Mouse (Mus musculus): ENCODE results near the gene Rgs9bp. TPM values are rescaled to one million over a fixed set of nuclear protein-coding genes. Genes with fewer than 3 reads are reported as not detected.
"Not testable (repeated sequence)": the region's sequence is repeated elsewhere in the genome, so short reads cannot be mapped to it uniquely, and the experiment has no call there.

Gene Rgs9bp
- polyA plus RNA-seq, 1 experiment: 0.03 TPM

GRCm38 (mm10) chr7:35545881-35546280 lies 39.5 kb downstream of the Rgs9bp start:
- TF ChIP-seq FLI1 (IDR thresholded peaks at IDR 0.05; ENCODE audit: low read length): no peak
- no peak for TF ChIP-seq GATA1 (IDR thresholded peaks at IDR 0.05; ENCODE audit: borderline replicate concordance, low read length)
- H3K4me1 ChIP-seq: 0 out of 2 replicates have a peak, but pooled peaks cover 3% of the 10 kb centered on the region
- no peaks in the 10 kb centered on the region for H3K9me3 ChIP-seq
- H3K36me3 ChIP-seq (replicated peaks; ENCODE audit: low read length): peaks cover 43% of the 10 kb centered on the region
- no peak overlapping the region for H3K4me3 ChIP-seq (replicated peaks)
- H3K27me3 ChIP-seq (replicated peaks): no peaks in the 10 kb centered on the region

GRCm38 (mm10) chr7:35537562-35537961 lies 47.8 kb downstream of the Rgs9bp start, which contains the start of gene Tdrd12:
TSS of gene Tdrd12 (minus strand) at chr7:35537745.
- Histone ChIP-seq H3K4me3 (replicated peaks) (no peak within 1 kb of the TSS), H3K9me3 (no peaks in the 10 kb centered on the region), H3K36me3 (replicated peaks; ENCODE audit: low read length) (no peaks in the 10 kb centered on the region), H3K4me1 (peaks cover 21% of the 10 kb centered on the region), H3K27me3 (replicated peaks) (peaks cover 6% of the 10 kb centered on the region)
- TF ChIP-seq GATA1 (IDR thresholded peaks at IDR 0.05; ENCODE audit: borderline replicate concordance, low read length) (no peak), FLI1 (IDR thresholded peaks at IDR 0.05; ENCODE audit: low read length) (no peak)

- peaks cover 6% of the 10 kb centered on the region for H3K27me3 ChIP-seq (replicated peaks)
- peaks cover 27% of the 10 kb centered on the region for H3K4me1 ChIP-seq
- TF ChIP-seq GATA1 (IDR thresholded peaks at IDR 0.05; ENCODE audit: borderline replicate concordance, low read length): no peak
- no peak for TF ChIP-seq FLI1 (IDR thresholded peaks at IDR 0.05; ENCODE audit: low read length)
- H3K4me3 ChIP-seq (replicated peaks): peak overlapping the region; percentile 3
- H3K9me3 ChIP-seq: 0 out of 2 replicates have a peak, but pooled peaks cover 3% of the 10 kb centered on the region
- H3K36me3 ChIP-seq (replicated peaks; ENCODE audit: low read length): no peaks in the 10 kb centered on the region
These were observed 49.5 kb downstream of the Rgs9bp start for GRCm38 (mm10) chr7:35535750-35536512.

- peaks cover 24% of the 10 kb centered on the region for H3K4me1 ChIP-seq
- H3K9me3 ChIP-seq; H3K4me3 ChIP-seq (replicated peaks); H3K36me3 ChIP-seq (replicated peaks; ENCODE audit: low read length); H3K27me3 ChIP-seq (replicated peaks): not testable (repeated sequence)
These were observed 54.8 kb downstream of the Rgs9bp start for GRCm38 (mm10) chr7:35530544-35530943.

- H3K36me3 ChIP-seq (replicated peaks; ENCODE audit: low read length): no peaks in the 10 kb centered on the region
- TF ChIP-seq FLI1 (IDR thresholded peaks at IDR 0.05; ENCODE audit: low read length): no peak
- no peak for TF ChIP-seq GATA1 (IDR thresholded peaks at IDR 0.05; ENCODE audit: borderline replicate concordance, low read length)
- no peak overlapping the region for H3K4me3 ChIP-seq (replicated peaks)
- peaks cover 19% of the 10 kb centered on the region for H3K4me1 ChIP-seq
- no peaks in the 10 kb centered on the region for H3K27me3 ChIP-seq (replicated peaks)
- 0 out of 2 replicates have a peak, but pooled peaks cover 3% of the 10 kb centered on the region for H3K9me3 ChIP-seq
These were observed 55.4 kb downstream of the Rgs9bp start for GRCm38 (mm10) chr7:35530026-35530425.

Other genes starting within 250 kb of the Rgs9bp start
- 1.5 and 11.0 TPM in 2 replicates for gene Faap24, start 188.7 kb downstream of the Rgs9bp start, polyA plus RNA-seq (2012; ENCODE audit: insufficient read depth, low replicate concordance)
- gene Cep89, start 188.5 kb downstream of the Rgs9bp start, polyA plus RNA-seq (2012; ENCODE audit: insufficient read depth, low replicate concordance): 3.8 and 7.6 TPM in 2 replicates
- not detected in 2 replicates for gene Slc7a9, start 136.8 kb downstream of the Rgs9bp start, polyA plus RNA-seq (2012; ENCODE audit: insufficient read depth, low replicate concordance)
- 0.12 TPM in 1 of 2 replicates, not detected in the other for gene Tdrd12, start 47.8 kb downstream of the Rgs9bp start, polyA plus RNA-seq (2012; ENCODE audit: insufficient read depth, low replicate concordance)
- gene Nudt19, start 29.3 kb downstream of the Rgs9bp start, polyA plus RNA-seq (2012; ENCODE audit: insufficient read depth, low replicate concordance): 5.3 and 9.6 TPM in 2 replicates
- gene Ankrd27, start 662 bp upstream of the Rgs9bp start, polyA plus RNA-seq (2012; ENCODE audit: insufficient read depth, low replicate concordance): 8.0 and 33.7 TPM in 2 replicates
- gene Pdcd5, start 61.9 kb upstream of the Rgs9bp start, polyA plus RNA-seq (2012; ENCODE audit: insufficient read depth, low replicate concordance): 29.5 and 220 TPM in 2 replicates
- gene Dpy19l3, start 168.9 kb upstream of the Rgs9bp start, polyA plus RNA-seq (2012; ENCODE audit: insufficient read depth, low replicate concordance): 5.1 TPM in 1 of 2 replicates, not detected in the other
- 0.76 and 2.4 TPM in 2 replicates for gene Zfp507, start 217.4 kb upstream of the Rgs9bp start, polyA plus RNA-seq (2012; ENCODE audit: insufficient read depth, low replicate concordance)